Mouse (Mus musculus) hindbrain, embryonic 10.5 days (tissue): Measurements from ENCODE around the gene Stk10. TPM values are rescaled to one million over a fixed set of nuclear protein-coding genes. Genes with fewer than 3 reads are reported as not detected.
"Not testable (repeated sequence)": the region's sequence is repeated elsewhere in the genome, so short reads cannot be mapped to it uniquely, and the experiment has no call there.

Source experiments
- DNase-seq: peaks from one replicate; pipeline ENCODE4 v3.0.0-alpha.2; 2017; ENCODE audit warnings: low spot score
- H3K27ac ChIP-seq: fragments of 300-500 bp; sonication (generic); 2 replicates; pipeline ENCODE4 v1.5.1; 2016; ENCODE audit warnings: mild to moderate bottlenecking, moderate library complexity
- H3K27me3 ChIP-seq: fragments of 300-500 bp; sonication (generic); 2 replicates; pipeline ENCODE4 v1.6.1; 2016; ENCODE audit warnings: mild to moderate bottlenecking; ENCODE audit not compliant: poor library complexity, insufficient read depth, severe bottlenecking
- H3K36me3 ChIP-seq: fragments of 300-500 bp; sonication (generic); 2 replicates; pipeline ENCODE4 v1.6.1; 2016; ENCODE audit warnings: mild to moderate bottlenecking, moderate library complexity
- H3K4me1 ChIP-seq: fragments of 300-500 bp; sonication (generic); replicated peaks from 2 replicates; pipeline ENCODE4 v1.6.1; 2016; ENCODE audit warnings: mild to moderate bottlenecking
- H3K4me3 ChIP-seq: fragments of 300-500 bp; sonication (generic); 2 replicates; pipeline ENCODE4 v1.5.1; 2016; ENCODE audit warnings: mild to moderate bottlenecking, moderate library complexity
- H3K9me3 ChIP-seq: fragments of 300-500 bp; sonication (generic); 2 replicates; pipeline ENCODE4 v1.6.1; 2016; ENCODE audit warnings: mild to moderate bottlenecking, moderate library complexity
- whole genome bisulfite sequencing: fragments of 180-500 bp; shearing (Covaris S2); methylation state at CpG from one replicate; pipeline ENCODE4 v1.1.7; 2016; 5-methylcytosine and 5-hydroxymethylcytosine counted together
- polyA plus RNA-seq: library from polyadenylated mRNA; unstranded; fragments of >200 nt; fragmentation: Nextera tagmentation; extraction: Ambion mirVana; gene quantifications from 2 replicates; pipeline ENCODE4 v1.2.1, GENCODE M21; 2016

The Stk10 gene
- polyA plus RNA-seq, 1 experiment from 2014 or later, result 3.0 TPM

GRCm38 (mm10) chr11:32604663-32605062, 71.6 kb downstream of the Stk10 start:
- Histone ChIP-seq H3K27me3 (no peaks in the 10 kb centered on the region), H3K4me3 (no peak overlapping the region), H3K27ac (no peak overlapping the region), H3K9me3 (no peaks in the 10 kb centered on the region), H3K36me3 (0 out of 2 replicates have a peak, but pooled peaks cover 5% of the 10 kb centered on the region), H3K4me1 (peaks cover 27% of the 10 kb centered on the region)
- 77% methylated on average over 4 of the region's 4 CpGs for WGBS
- no peak for DNase-seq

DNA sequence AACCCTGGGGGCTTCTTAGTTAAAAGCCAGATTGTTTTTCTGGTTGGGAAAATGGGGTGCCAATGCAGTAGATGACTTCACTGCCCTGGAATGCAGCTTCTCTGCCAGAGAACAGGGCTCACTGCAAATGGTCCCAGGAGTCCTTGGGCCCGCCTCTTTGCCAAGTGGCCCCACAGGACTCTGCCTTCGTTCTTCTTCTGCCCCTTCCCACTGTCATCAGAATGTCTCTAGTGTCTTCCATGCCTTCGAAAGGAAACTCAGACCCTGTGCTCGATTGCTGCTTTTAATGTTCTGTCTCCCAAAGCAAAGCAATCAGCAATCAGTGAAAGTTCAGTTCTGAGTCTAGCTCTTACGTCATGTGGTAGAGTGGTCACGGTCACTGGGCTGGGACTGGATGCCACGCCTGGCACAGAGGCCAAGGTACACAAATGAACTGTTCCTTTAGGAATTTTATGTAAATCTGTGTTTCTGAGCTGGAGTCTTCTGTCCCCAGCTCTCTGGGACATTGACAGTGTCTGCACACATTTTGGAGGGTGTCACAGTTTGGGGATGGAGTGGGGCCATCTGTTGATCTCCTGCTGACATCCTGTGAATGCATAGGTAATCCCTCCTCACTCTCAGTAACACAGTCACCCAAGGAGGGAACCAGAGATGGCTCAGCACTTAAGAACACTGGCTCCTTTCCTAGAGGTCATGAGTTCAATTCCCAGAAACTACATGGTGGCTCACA, 72.2 kb downstream of the Stk10 start:
- Histone ChIP-seq H3K4me1 (peaks cover 21% of the 10 kb centered on the region), H3K27me3 (no peaks in the 10 kb centered on the region), H3K36me3 (0 out of 2 replicates have a peak, but pooled peaks cover 5% of the 10 kb centered on the region), H3K4me3 (no peak overlapping the region), H3K27ac (no peak overlapping the region), H3K9me3 (no peaks in the 10 kb centered on the region)
- WGBS, result 65% methylated on average over 7 of the region's 7 CpGs
- no peak for DNase-seq

DNA sequence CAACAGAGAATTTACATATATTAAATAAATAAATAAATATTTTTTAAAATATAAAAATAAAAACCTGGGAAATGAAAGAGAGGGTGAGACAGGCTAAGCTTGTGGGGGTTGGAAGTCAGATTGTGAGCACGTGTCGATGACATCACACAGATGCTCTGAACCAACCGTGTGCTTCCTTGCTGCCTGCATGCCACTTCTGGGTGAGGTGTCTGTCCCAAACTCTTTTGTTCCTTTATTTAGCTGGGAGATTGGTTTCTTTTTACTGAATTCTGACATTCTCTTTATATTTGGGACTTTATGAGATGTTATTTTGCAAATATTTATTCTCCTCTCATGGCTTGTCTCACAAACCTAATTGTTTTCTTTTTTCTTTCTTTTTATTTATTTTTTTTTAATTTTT, 72.8 kb downstream of the Stk10 start:
- Histone ChIP-seq H3K27me3 (no peaks in the 10 kb centered on the region), H3K36me3 (0 out of 2 replicates have a peak, but pooled peaks cover 5% of the 10 kb centered on the region), H3K4me1 (peaks cover 19% of the 10 kb centered on the region), H3K4me3 (no peak overlapping the region), H3K9me3 (no peaks in the 10 kb centered on the region), H3K27ac (no peak overlapping the region)
- no peak for DNase-seq
- WGBS, result 92% methylated on average over 3 of the region's 3 CpGs

DNA sequence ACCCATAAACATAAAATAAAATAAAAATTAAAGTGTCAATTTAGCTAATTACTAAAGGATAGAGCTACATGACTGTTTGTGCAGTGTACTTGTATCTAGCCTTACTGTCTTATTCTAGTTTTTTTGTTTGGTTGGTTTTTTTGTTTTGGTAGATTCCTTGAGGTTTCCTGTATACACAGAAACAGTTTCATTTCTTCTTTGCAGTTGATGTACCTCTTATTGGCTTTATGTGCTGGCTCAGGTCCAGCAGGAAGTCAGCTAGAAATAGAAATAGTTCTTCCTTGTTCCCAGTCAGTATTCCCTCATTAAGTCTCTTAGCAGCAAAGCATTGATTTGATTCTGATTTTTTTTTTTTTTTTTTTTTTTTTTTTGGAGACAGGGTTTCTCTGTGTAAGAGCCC, 74.2 kb downstream of the Stk10 start:
- Histone ChIP-seq H3K9me3 (no peaks in the 10 kb centered on the region), H3K36me3 (0 out of 2 replicates have a peak, but pooled peaks cover 5% of the 10 kb centered on the region), H3K4me1 (peaks cover 14% of the 10 kb centered on the region), H3K27me3 (no peaks in the 10 kb centered on the region), H3K4me3 (no peak overlapping the region), H3K27ac (no peak overlapping the region)
- no peak for DNase-seq

- no peak overlapping the region for H3K27ac ChIP-seq
- H3K4me3 ChIP-seq, result no peak overlapping the region
- H3K9me3 ChIP-seq, result no peaks in the 10 kb centered on the region
- 92% methylated on average over 6 of the region's 6 CpGs for WGBS
- H3K4me1 ChIP-seq, result peaks cover 12% of the 10 kb centered on the region
- peaks cover 14% of the 10 kb centered on the region for H3K36me3 ChIP-seq
- no peaks in the 10 kb centered on the region for H3K27me3 ChIP-seq
- DNase-seq, result no peak
These were observed 77.5 kb downstream of the Stk10 start for GRCm38 (mm10) chr11:32610616-32611015.

GRCm38 (mm10) chr11:32612304-32612703, 79.2 kb downstream of the Stk10 start:
- 83% methylated on average over 6 of the region's 6 CpGs for WGBS
- Histone ChIP-seq H3K9me3 (no peaks in the 10 kb centered on the region), H3K36me3 (peaks cover 14% of the 10 kb centered on the region), H3K27ac (no peak overlapping the region), H3K4me1 (peaks cover 19% of the 10 kb centered on the region), H3K4me3 (no peak overlapping the region), H3K27me3 (no peaks in the 10 kb centered on the region)
- DNase-seq, result no peak

- H3K27me3 ChIP-seq, result no peaks in the 10 kb centered on the region
- WGBS, result 96% methylated on average over 29 of the region's 29 CpGs
- no peak for DNase-seq
- H3K36me3 ChIP-seq, result peaks cover 14% of the 10 kb centered on the region
- peaks cover 30% of the 10 kb centered on the region for H3K4me1 ChIP-seq
- no peak overlapping the region for H3K4me3 ChIP-seq
- no peak overlapping the region for H3K27ac ChIP-seq
- H3K9me3 ChIP-seq, result no peaks in the 10 kb centered on the region
These were observed 81.4 kb downstream of the Stk10 start for GRCm38 (mm10) chr11:32614463-32614862.

GRCm38 (mm10) chr11:32615561-32615960, 82.5 kb downstream of the Stk10 start:
- H3K9me3 ChIP-seq, result no peaks in the 10 kb centered on the region
- H3K4me3 ChIP-seq, result 0 out of 2 replicates have a peak overlapping the region, but pooled peaks have one; percentile 18
- peak; percentile 51 for DNase-seq
- WGBS, result 14% methylated on average over 11 of the region's 11 CpGs
- H3K27ac ChIP-seq, result peak overlapping the region; percentile 64
- no peaks in the 10 kb centered on the region for H3K27me3 ChIP-seq
- H3K36me3 ChIP-seq, result peaks cover 14% of the 10 kb centered on the region
- peaks cover 41% of the 10 kb centered on the region for H3K4me1 ChIP-seq

DNA sequence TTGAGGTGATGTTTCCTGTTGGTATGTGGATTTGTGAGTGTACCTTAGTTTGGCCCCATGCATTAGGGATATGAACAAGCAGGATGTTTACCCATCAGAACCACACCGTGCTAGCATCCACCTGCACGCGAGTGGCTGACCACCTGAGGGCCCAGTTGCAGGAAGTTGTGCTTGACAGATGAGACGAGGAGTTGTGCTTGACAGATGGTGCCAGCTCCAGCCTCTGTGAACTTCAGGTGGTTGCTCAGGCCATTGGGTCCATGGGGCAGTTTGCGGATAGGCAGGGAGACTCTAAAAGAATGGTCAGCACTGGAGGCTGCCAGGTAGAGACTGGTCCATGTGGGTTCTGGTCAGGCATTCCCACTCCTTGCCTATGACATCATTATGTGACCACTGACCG, 83.0 kb downstream of the Stk10 start:
- 66% methylated on average over 6 of the region's 6 CpGs for WGBS
- no peak overlapping the region; the same call in 1 of the 2 replicates for H3K27ac ChIP-seq
- H3K4me3 ChIP-seq, result no peak overlapping the region
- peaks cover 14% of the 10 kb centered on the region for H3K36me3 ChIP-seq
- DNase-seq, result no peak
- H3K9me3 ChIP-seq, result no peaks in the 10 kb centered on the region
- H3K4me1 ChIP-seq, result peaks cover 46% of the 10 kb centered on the region
- no peaks in the 10 kb centered on the region for H3K27me3 ChIP-seq

- H3K36me3 ChIP-seq, result peaks cover 12% of the 10 kb centered on the region
- H3K27me3 ChIP-seq, result peaks cover 5% of the 10 kb centered on the region; the same call in 1 of the 2 replicates
- H3K4me1 ChIP-seq, result peaks cover 54% of the 10 kb centered on the region
- H3K4me3 ChIP-seq, result no peak overlapping the region
- H3K9me3 ChIP-seq, result no peaks in the 10 kb centered on the region
- WGBS, result 88% methylated on average over 1 of the region's 1 CpGs
- H3K27ac ChIP-seq, result no peak overlapping the region
- DNase-seq, result no peak
These were observed 84.9 kb downstream of the Stk10 start for GRCm38 (mm10) chr11:32618036-32618435.

GRCm38 (mm10) chr11:32618641-32619040, 85.5 kb downstream of the Stk10 start:
- Histone ChIP-seq H3K4me1 (peaks cover 60% of the 10 kb centered on the region), H3K27ac (peak overlapping the region; percentile 66; the same call in 1 of the 2 replicates)
- not testable (repeated sequence) for H3K36me3 ChIP-seq, H3K4me3 ChIP-seq, H3K27me3 ChIP-seq, H3K9me3 ChIP-seq, DNase-seq
- 87% methylated on average over 5 of the region's 5 CpGs for WGBS

DNA sequence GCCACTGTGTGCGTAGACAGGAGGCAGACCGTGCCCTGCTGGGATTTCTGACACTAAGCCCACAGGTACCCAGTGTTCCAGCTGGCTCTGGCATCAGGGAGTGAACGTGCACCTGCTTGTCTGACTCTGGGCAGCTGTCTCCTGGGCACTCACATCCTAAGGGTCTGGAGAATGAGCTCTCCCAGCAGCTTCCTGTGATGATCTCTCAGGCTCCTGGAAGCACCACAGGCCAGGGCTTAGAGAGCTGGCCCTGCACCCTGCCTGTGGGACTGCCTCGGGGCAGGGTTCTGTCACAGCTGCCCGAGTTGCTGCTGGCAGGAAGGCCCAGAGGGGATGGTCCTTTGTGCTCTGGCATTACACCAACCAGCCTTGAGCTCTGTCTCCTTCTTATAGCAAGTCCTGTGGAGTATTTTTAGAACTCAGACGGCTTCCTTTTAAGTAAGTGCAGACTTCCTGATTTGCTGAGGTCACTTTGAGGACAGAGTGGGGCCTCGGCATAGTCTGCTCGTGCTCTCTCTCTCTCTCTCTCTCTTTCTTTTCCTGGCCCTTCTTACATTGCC, 86.2 kb downstream of the Stk10 start:
- Histone ChIP-seq H3K4me1 (peaks cover 66% of the 10 kb centered on the region), H3K27me3 (peaks cover 5% of the 10 kb centered on the region; the same call in 1 of the 2 replicates), H3K4me3 (no peak overlapping the region), H3K9me3 (no peaks in the 10 kb centered on the region), H3K27ac (peak overlapping the region; percentile 66), H3K36me3 (0 out of 2 replicates have a peak, but pooled peaks cover 4% of the 10 kb centered on the region)
- WGBS, result 58% methylated on average over 8 of the region's 8 CpGs
- no peak for DNase-seq

DNA sequence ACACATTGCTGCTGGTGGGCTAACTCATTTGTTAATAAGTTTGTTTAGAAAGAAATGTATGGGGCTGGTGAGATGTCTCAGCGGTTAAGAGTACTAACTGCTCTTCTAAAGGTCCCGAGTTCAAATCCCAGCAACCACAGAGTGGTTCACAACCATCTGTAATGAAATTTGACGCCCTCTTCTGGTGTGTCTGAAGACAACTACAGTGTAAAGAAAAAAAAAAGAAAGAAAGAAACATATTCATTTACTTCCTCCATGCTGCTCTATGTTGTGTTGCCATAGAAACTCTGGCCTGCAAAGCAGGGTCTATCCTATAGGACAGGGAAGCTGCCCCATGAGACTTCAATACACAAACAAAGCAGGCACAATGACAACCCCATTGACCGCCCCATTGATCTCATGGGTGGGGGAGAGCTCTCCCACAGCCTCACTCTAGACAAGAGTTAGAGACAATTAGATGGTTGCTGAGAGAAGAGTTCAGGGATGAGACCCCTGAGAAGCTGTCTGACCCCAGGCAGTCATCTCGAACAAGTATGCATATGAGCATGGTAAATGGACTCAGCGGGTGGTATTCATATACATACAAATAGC, 86.9 kb downstream of the Stk10 start:
- H3K4me1 ChIP-seq, result peaks cover 62% of the 10 kb centered on the region
- DNase-seq, result peak; percentile 57
- WGBS, result 61% methylated on average over 6 of the region's 6 CpGs
- no peak overlapping the region for H3K4me3 ChIP-seq
- H3K36me3 ChIP-seq, result no peaks in the 10 kb centered on the region
- peaks cover 5% of the 10 kb centered on the region; the same call in 1 of the 2 replicates for H3K27me3 ChIP-seq
- 0 out of 2 replicates have a peak overlapping the region, but pooled peaks have one; percentile 12 for H3K27ac ChIP-seq
- H3K9me3 ChIP-seq, result no peaks in the 10 kb centered on the region
